Mouse (Mus musculus) embryonic fibroblast, embryonic 13.5 days (primary cell): ENCODE measurements around the gene Gsg1l.

Experiments
- CTCF ChIP-seq: IDR thresholded peaks from 2 replicates; pipeline ENCODE4 v1.5.1; 2011; ENCODE audit warnings: mild to moderate bottlenecking, control low read depth, low read length, moderate library complexity, borderline replicate concordance; ENCODE audit not compliant: insufficient read depth
- POLR2A ChIP-seq: IDR thresholded peaks from 2 replicates; pipeline ENCODE4 v1.6.1; 2011; ENCODE audit warnings: low read depth, mild to moderate bottlenecking, control low read depth, low read length, moderate library complexity

DNA sequence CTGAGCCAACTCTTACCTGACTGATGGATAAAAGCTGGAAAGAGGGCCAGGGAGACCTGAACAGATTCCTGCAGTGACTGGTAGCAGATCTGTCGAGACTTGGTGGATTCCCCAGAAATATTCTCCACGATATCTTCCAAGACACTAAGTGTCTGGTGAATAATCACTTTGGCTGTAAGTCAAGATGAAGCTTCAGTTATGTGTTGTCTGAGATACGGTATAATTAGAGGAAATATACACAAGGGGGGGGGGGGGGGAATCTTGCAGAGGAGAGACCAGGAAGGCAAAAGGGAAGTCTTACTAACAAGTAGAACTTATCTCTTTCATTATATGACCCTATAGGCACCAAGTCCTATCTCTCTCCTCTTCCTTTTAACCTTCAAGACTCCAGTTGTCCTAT lies 27.7 kb upstream of the Gsg1l start:
- no peak for TF ChIP-seq CTCF
- no peak for TF ChIP-seq POLR2A
